Mouse (Mus musculus) ES-E14 (cell line): ENCODE data around the gene Fkbp5. TPM values are rescaled to one million over a fixed set of nuclear protein-coding genes. Genes with fewer than 3 reads are reported as not detected.
A peak's percentile ranks its signal among the peaks of the same experiment; 100 is the strongest.

Source experiments
- DNase-seq: peaks from one replicate; pipeline ENCODE4 v3.0.0-alpha.2; 2013; ENCODE audit warnings: low read depth, low spot score
- H3K27ac ChIP-seq: 2 replicates; pipeline ENCODE4 v1.5.1; 2012; ENCODE audit warnings: low read depth, mild to moderate bottlenecking, low read length, moderate library complexity, mixed read lengths; ENCODE audit not compliant: poor library complexity, insufficient read depth, severe bottlenecking
- H3K36me3 ChIP-seq: 2 replicates; pipeline ENCODE4 v1.6.1; 2012; ENCODE audit warnings: mild to moderate bottlenecking, low read length, moderate library complexity, mixed read lengths; ENCODE audit not compliant: control insufficient read depth, poor library complexity, insufficient read depth, severe bottlenecking
- H3K4me1 ChIP-seq, 2 experiments: fragments of 150-350 bp in 1 of 2; sonication (generic) in 1 of 2; 2 replicates each; pipeline ENCODE4 v1.6.1; 2012; ENCODE audit warnings: low read length in 2 of 2, mild to moderate bottlenecking in 1 of 2, mixed read lengths in 1 of 2; ENCODE audit not compliant: control insufficient read depth in 2 of 2, insufficient read depth in 2 of 2, poor library complexity in 1 of 2
- H3K4me3 ChIP-seq, 2 experiments: fragments of 150-350 bp in 1 of 2; sonication (generic) in 1 of 2; 2 replicates each; pipeline ENCODE4 v1.5.1; 2012; ENCODE audit warnings: low read length in 2 of 2, low read depth in 1 of 2, mild to moderate bottlenecking in 1 of 2, mixed read lengths in 1 of 2; ENCODE audit not compliant: insufficient read depth in 1 of 2, poor library complexity in 1 of 2, severe bottlenecking in 1 of 2
- H3K9ac ChIP-seq: 2 replicates; pipeline ENCODE4 v1.6.1; 2012; ENCODE audit warnings: low read depth, mild to moderate bottlenecking, low read length, mixed read lengths; ENCODE audit not compliant: poor library complexity, insufficient read depth, severe bottlenecking
- H3K9me3 ChIP-seq: fragments of 150-350 bp; sonication (generic); 2 replicates; pipeline ENCODE4 v1.6.1; 2012; ENCODE audit warnings: low read depth, mild to moderate bottlenecking, low read length; ENCODE audit not compliant: control insufficient read depth, insufficient read depth
- CHD2 ChIP-seq: IDR thresholded peaks from 2 replicates; pipeline ENCODE4 v1.6.1; 2014; ENCODE audit warnings: mild to moderate bottlenecking, low read depth, low read length, inconsistent platforms
- HCFC1 ChIP-seq: IDR thresholded peaks from 2 replicates; pipeline ENCODE4 v1.6.1; 2012; ENCODE audit warnings: low read length, inconsistent platforms, borderline replicate concordance; ENCODE audit not compliant: insufficient read depth
- MAFK ChIP-seq: IDR thresholded peaks from 2 replicates; pipeline ENCODE4 v1.6.1; 2014; ENCODE audit warnings: mild to moderate bottlenecking, low read depth, low read length, inconsistent platforms; ENCODE audit not compliant: insufficient read depth
- ZC3H11A ChIP-seq: IDR thresholded peaks from 2 replicates; pipeline ENCODE4 v1.6.1; 2012; ENCODE audit warnings: low read depth, mild to moderate bottlenecking, inconsistent platforms, low read length, borderline replicate concordance
- ZNF384 ChIP-seq: IDR thresholded peaks from 2 replicates; pipeline ENCODE4 v1.6.1; 2012; ENCODE audit warnings: low read depth, low read length, inconsistent platforms
- in situ Hi-C, 2 experiments: fragments of 600-800 bp; cut with MboI; formaldehyde crosslinking; loops; one replicate each; pipeline ENCODE4 v1.15.1; 2025; ENCODE audit warnings: low sequenced_read_pairs in 2 of 2, inconsistent platforms in 1 of 2; ENCODE audit not compliant: unreplicated experiment in 2 of 2
- total RNA-seq: library from RNA; depleted of rRNA; stranded (reverse); fragments of 300-350 nt; gene quantifications from 2 replicates; pipeline ENCODE4 v1.2.3, GENCODE M21; 2012

Fkbp5 gene
- total RNA-seq, 1 experiment = 43.6 TPM

DNA sequence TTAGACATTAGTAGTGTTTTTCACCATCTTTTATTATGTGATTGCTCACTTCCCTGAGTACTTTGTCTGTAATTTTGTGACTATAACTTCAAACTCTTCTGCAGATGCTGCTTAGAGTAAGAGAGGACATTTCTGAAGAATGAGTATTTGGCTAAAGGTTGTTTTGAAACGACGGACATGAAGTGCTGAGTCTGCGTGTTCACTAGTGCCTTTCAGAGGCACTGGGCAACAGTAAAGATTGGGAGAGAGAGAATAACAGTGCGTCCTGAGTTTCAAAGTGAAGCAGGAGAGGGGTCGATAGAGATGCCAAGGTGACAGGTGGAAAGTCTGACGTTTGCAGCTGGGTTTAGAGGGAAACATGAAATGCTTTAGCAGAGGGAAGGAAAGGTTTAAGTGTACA lies 69.1 kb downstream of the Fkbp5 start:
- Histone ChIP-seq H3K9me3 (no peaks in the 10 kb centered on the region), H3K36me3 (peaks cover 3% of the 10 kb centered on the region; the same call in 1 of the 2 replicates), H3K4me1 (peaks cover 0 to 13% of the 10 kb centered on the region in 2 experiments; a peak in 1 of 4 replicates), H3K27ac (no peak overlapping the region), H3K4me3 (no peak overlapping the region), H3K9ac (no peak overlapping the region)
- TF ChIP-seq ZC3H11A (no peak), MAFK (peak; percentile 64; the same call in 1 of the 2 replicates)
- in situ Hi-C loops = no loop called here
- DNase-seq = no peak

DNA sequence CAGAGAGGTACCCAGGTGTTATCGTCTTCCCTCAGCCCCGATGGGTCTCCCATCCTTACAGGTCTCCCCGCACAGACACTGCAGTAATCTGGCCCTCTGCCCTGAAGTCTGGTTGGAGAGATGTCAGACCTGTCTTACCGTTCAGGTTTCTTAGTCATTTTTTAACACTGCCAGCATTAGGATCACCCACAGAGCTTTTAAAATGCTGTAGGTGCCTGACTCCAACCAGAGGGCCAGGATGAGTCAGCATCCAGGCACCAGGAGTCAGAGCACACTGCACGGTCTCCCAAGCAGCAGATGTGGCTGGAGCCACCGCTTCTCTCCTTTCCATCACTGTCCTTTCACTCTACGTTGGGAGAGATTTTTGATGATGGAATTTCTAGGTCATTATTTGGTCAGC lies 69.5 kb downstream of the Fkbp5 start:
- Histone ChIP-seq H3K9me3 (no peaks in the 10 kb centered on the region), H3K9ac (no peak overlapping the region), H3K36me3 (peaks cover 3% of the 10 kb centered on the region; the same call in 1 of the 2 replicates), H3K4me3 (no peak overlapping the region), H3K27ac (no peak overlapping the region), H3K4me1 (peaks cover 0 to 11% of the 10 kb centered on the region in 2 experiments; a peak in 1 of 4 replicates)
- TF ChIP-seq CHD2 = no peak
- TF ChIP-seq HCFC1 = no peak
- no peak; the same call in 1 of the 2 replicates for TF ChIP-seq MAFK
- no peak for TF ChIP-seq ZC3H11A
- no peak for TF ChIP-seq ZNF384
- in situ Hi-C loops = no loop called here
- no peak for DNase-seq

DNA sequence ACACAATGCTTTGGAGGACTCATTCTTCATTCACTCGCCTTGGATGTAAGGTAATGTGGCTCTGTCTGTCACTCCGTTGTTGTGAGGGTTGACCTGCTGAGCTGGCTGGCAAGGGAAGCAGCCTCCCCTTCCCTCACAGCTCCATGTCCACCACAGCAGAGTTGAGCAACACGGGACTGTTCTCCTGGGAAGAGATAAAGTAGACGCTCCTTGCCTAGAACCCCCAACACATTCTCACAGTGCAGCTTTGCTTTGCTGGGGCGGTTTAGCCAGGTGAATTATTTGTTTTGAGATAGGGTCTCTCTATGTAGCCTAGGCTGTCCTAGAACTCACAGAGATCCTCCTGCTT lies 70.5 kb downstream of the Fkbp5 start:
- Histone ChIP-seq H3K36me3 (peaks cover 3% of the 10 kb centered on the region; the same call in 1 of the 2 replicates), H3K27ac (no peak overlapping the region), H3K4me1 (peaks cover 0 to 14% of the 10 kb centered on the region in 2 experiments; a peak in 3 of 4 replicates), H3K4me3 (no peak overlapping the region), H3K9ac (no peak overlapping the region), H3K9me3 (no peaks in the 10 kb centered on the region)
- in situ Hi-C loops = no loop called here
- TF ChIP-seq ZC3H11A = no peak
- no peak for TF ChIP-seq HCFC1
- TF ChIP-seq ZNF384 = no peak
- no peak for TF ChIP-seq MAFK
- no peak for TF ChIP-seq CHD2
- DNase-seq = no peak

DNA sequence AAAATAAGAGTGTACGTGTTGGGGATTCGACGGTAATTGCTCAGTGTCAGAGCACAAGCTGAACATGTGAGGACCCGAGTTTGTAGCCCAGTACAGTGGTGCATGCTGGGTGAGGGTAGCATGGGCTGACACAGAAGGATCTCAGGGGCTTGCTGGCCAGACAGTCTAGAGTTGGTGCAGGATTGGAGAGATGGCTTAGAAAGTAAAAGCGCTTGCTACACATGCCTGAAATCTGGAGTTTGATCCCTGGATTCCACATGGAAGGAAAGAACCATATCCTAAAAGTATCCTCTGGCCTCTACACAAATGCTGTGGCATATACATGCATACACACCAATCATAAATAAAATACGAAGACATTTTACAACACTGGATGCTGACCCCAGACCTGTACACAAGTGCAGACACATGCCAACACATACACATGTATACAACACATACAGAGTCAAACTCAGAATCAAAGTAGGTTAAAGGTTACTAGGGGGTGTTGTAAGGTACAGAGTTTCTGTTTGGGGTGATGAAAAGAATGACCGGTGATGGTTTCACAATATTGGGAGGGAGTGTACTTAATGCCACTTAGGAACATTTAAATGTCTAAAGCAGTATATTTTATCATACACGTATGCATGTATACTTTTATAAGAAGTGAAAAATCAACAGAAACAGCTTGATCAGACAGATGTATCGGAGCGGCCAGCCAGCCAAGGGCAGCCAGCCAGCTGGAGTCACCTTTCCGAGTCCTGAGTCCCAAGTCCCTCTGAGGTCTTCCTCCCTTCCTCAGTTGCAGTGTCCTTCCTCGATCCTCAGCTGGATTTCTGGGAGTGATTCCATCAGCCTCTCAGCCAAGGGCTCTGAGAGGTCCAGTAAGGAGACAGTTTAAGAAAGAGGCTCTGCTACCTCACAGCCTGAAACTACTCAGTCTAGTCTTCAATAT lies 71.2 kb downstream of the Fkbp5 start:
- H3K36me3 ChIP-seq = peaks cover 3% of the 10 kb centered on the region; the same call in 1 of the 2 replicates
- DNase-seq = no peak

More for the DNA sequence above, 71.2 kb downstream of the Fkbp5 start:
- Histone ChIP-seq H3K27ac (no peak overlapping the region), H3K4me3 (no peak overlapping the region), H3K9me3 (no peaks in the 10 kb centered on the region), H3K4me1 (peaks cover 0 to 16% of the 10 kb centered on the region in 2 experiments; a peak in 3 of 4 replicates), H3K9ac (no peak overlapping the region)
- no peak for TF ChIP-seq ZC3H11A
- TF ChIP-seq ZNF384 = no peak
- TF ChIP-seq HCFC1 = no peak
- no peak for TF ChIP-seq MAFK
- TF ChIP-seq CHD2 = no peak
- in situ Hi-C loops = no loop called here
